Mouse (Mus musculus) CD4-positive, CD25-positive, alpha-beta regulatory T cell, adult 2 months (primary cell): ENCODE results near the gene Wrnip1.
A peak's percentile ranks its signal among the peaks of the same experiment; 100 is the strongest.

Source experiments
- DNase-seq: peaks from one replicate; pipeline ENCODE4 v3.0.0-alpha.2; 2012; ENCODE audit warnings: low read depth, low spot score

The Wrnip1 gene

GRCm38 (mm10) chr13:32801693-32802221 is at the start of gene Wrnip1:
Gene Wrnip1, plus strand, starts transcription at chr13:32802038.
- peak; percentile 98 for DNase-seq

GRCm38 (mm10) chr13:32752066-32752657 is 49.7 kb upstream of the Wrnip1 start:
- no peak for DNase-seq

GRCm38 (mm10) chr13:32759036-32759435 is 42.8 kb upstream of the Wrnip1 start:
- DNase-seq: no peak

- no peak for DNase-seq
Observed at GRCm38 (mm10) chr13:32760795-32761194, 41.0 kb upstream of the Wrnip1 start.

- DNase-seq: no peak
Observed at GRCm38 (mm10) chr13:32763141-32763540, 38.7 kb upstream of the Wrnip1 start.

GRCm38 (mm10) chr13:32764448-32764847 is 37.4 kb upstream of the Wrnip1 start:
- DNase-seq: no peak

- DNase-seq: peak; percentile 61
Observed at GRCm38 (mm10) chr13:32768104-32768503, 33.7 kb upstream of the Wrnip1 start.

- no peak for DNase-seq
Observed at GRCm38 (mm10) chr13:32769960-32770359, 31.9 kb upstream of the Wrnip1 start.

GRCm38 (mm10) chr13:32775889-32776288 is 25.9 kb upstream of the Wrnip1 start:
- DNase-seq: no peak

GRCm38 (mm10) chr13:32776350-32776749 is 25.5 kb upstream of the Wrnip1 start:
- DNase-seq: no peak

- no peak for DNase-seq
Observed at GRCm38 (mm10) chr13:32778861-32779260, 23.0 kb upstream of the Wrnip1 start.

- peak; percentile 12 for DNase-seq
Observed at GRCm38 (mm10) chr13:32783055-32783454, 18.8 kb upstream of the Wrnip1 start.

- no peak for DNase-seq
Observed at GRCm38 (mm10) chr13:32783816-32784215, 18.0 kb upstream of the Wrnip1 start, which contains the start of gene Mylk4. Gene Mylk4, minus strand, starts transcription at chr13:32783954.

- DNase-seq: no peak
Observed at GRCm38 (mm10) chr13:32787584-32787983, 14.3 kb upstream of the Wrnip1 start.

- DNase-seq: no peak
Observed at GRCm38 (mm10) chr13:32789781-32790180, 12.1 kb upstream of the Wrnip1 start.

GRCm38 (mm10) chr13:32794619-32795018 is 7.2 kb upstream of the Wrnip1 start:
- DNase-seq: no peak

- DNase-seq: no peak
Observed at GRCm38 (mm10) chr13:32795166-32795565, 6.7 kb upstream of the Wrnip1 start.

GRCm38 (mm10) chr13:32797085-32797484 is 4.8 kb upstream of the Wrnip1 start:
- peak; percentile 24 for DNase-seq

GRCm38 (mm10) chr13:32799131-32799530 is 2.7 kb upstream of the Wrnip1 start:
- DNase-seq: peak; percentile 62

GRCm38 (mm10) chr13:32800859-32801258 is 979 bp upstream of the Wrnip1 start:
- peak; percentile 70 for DNase-seq

GRCm38 (mm10) chr13:32802259-32803081 is 632 bp downstream of the Wrnip1 start, which contains the start of gene D930007J09Rik:
Gene D930007J09Rik, minus strand, starts transcription at chr13:32802849.
- DNase-seq: peak; percentile 64

GRCm38 (mm10) chr13:32803701-32804345 is 2.0 kb downstream of the Wrnip1 start:
- no peak for DNase-seq
